Mouse (Mus musculus) heart, postnatal 0 days (tissue): Measurements from ENCODE around the gene Rbpms2.

Experiments used
- CTCF ChIP-seq: IDR thresholded peaks from 2 replicates; pipeline ENCODE4 v1.5.1; 2016; ENCODE audit warnings: antibody characterized with exemption, control low read depth, low read depth
- EP300 ChIP-seq: IDR thresholded peaks from 2 replicates; pipeline ENCODE4 v1.6.1; 2016; ENCODE audit warnings: antibody characterized with exemption, low read depth

DNA sequence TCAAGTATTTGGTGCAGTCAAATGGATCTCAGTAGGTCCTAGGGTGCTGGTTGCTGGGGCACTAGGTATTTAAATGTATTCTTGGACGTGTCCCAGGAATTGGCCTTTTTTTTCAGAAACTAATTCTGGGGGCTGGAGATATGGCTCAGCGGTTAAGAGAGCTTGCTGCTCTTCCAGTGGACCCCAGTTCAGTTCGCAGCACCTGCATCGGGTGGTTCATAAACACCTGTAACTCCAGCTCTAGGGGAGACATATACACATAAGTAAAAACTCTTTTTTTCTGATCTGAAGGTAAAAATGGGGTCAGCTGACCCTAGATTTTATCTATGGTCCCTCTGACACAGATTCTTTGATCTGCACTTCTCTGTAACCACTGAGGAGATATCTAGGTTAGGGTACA lies 8.3 kb upstream of the Rbpms2 start:
- no peak for TF ChIP-seq CTCF
- TF ChIP-seq EP300, result no peak
